Comparison of ENCODE assay signal across 9 mouse cellular contexts in the genomic region with DNA sequence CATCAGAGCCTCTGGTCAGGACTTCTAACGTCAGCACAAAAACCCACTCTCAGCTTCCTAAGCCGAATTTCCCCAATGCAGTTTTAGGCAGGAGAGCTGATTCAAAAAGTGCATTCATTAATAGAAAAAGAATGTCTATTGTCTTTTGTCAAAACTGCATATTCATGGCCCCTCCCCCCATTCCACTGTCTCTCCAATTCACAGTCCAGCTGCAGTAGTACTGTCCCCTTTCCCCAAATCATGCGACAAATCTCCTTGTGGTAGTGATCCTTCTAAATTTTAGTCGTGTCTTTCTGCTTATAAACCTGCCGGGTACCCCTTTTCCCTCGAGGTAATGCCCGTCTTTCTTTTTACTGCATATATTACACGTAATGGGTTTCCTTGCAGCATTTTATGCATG. TPM values are rescaled to one million over a fixed set of nuclear protein-coding genes. Genes with fewer than 3 reads are reported as not detected.
DNase-seq lines count a peak whose midpoint lies in the region; ATAC-seq and TF ChIP-seq lines count a peak whose summit lies in the region.
"Had no signal": no experiment of that assay in that cellular context is flagged by ENCODE, and none has a peak within 500 bp of the region (broad histone marks: within the 10 kb centered on the region; RNA-seq: fewer than 3 reads in every experiment).

No protein-coding gene starts in this region.

- H3K4me3 ChIP-seq in limb, embryonic 12.5 days (replicated peaks), result no peak overlapping the region
- no peak overlapping the region for H3K4me3 ChIP-seq in limb, embryonic 10.5 days
- no peak overlapping the region for H3K4me3 ChIP-seq in embryonic facial prominence, embryonic 13.5 days
- peak overlapping the region; percentile 29 for H3K4me3 ChIP-seq in hindbrain, embryonic 13.5 days
- peak overlapping the region; percentile 24 for H3K4me3 ChIP-seq in midbrain, postnatal 0 days (ENCODE audit: low read depth, low read length)
- H3K4me3 ChIP-seq in lung, postnatal 0 days (ENCODE audit: low read depth, low read length), result no peak overlapping the region

- H3K27ac ChIP-seq in limb, embryonic 12.5 days, result no peak overlapping the region
- H3K27ac ChIP-seq in limb, embryonic 10.5 days, result no peak overlapping the region
- no peak overlapping the region for H3K27ac ChIP-seq in embryonic facial prominence, embryonic 13.5 days
- 0 out of 2 replicates have a peak overlapping the region, but pooled peaks have one; percentile 75 for H3K27ac ChIP-seq in hindbrain, embryonic 13.5 days
- 0 out of 2 replicates have a peak overlapping the region, but pooled peaks have one; percentile 7 for H3K27ac ChIP-seq in midbrain, postnatal 0 days (ENCODE audit: low read depth, low read length)
- no peak overlapping the region for H3K27ac ChIP-seq in lung, postnatal 0 days (ENCODE audit: low read length)

- H3K4me2 ChIP-seq in limb, embryonic 12.5 days, result peak overlapping the region; percentile 42
- peak overlapping the region; percentile 46; the same call in 1 of the 2 replicates for H3K4me2 ChIP-seq in embryonic facial prominence, embryonic 13.5 days
- peak overlapping the region; percentile 54 for H3K4me2 ChIP-seq in hindbrain, embryonic 13.5 days
- peak overlapping the region; percentile 49 for H3K4me2 ChIP-seq in midbrain, postnatal 0 days (ENCODE audit: low read depth, low read length, poor library complexity, severe bottlenecking)
- H3K4me2 ChIP-seq in lung, postnatal 0 days (replicated peaks; ENCODE audit: low read depth, low read length), result no peak overlapping the region

- DNase-seq in limb, embryonic 10.5 days (ENCODE audit: low spot score), result no peak
- no peak for DNase-seq in midbrain, postnatal 0 days (ENCODE audit: low spot score)
- no peak for DNase-seq in right cerebral cortex, postnatal 36 days (ENCODE audit: low spot score in 2 of 2)
- no peak for DNase-seq in adrenal gland, postnatal 10 days
- DNase-seq in lung, postnatal 0 days (ENCODE audit: low spot score), result no peak

- peaks cover 9% of the 10 kb centered on the region; the same call in 1 of the 2 replicates for H3K4me1 ChIP-seq in limb, embryonic 12.5 days (replicated peaks)
- H3K4me1 ChIP-seq in limb, embryonic 10.5 days, result peaks cover 14% of the 10 kb centered on the region
- peaks cover 7% of the 10 kb centered on the region; the same call in 1 of the 2 replicates for H3K4me1 ChIP-seq in embryonic facial prominence, embryonic 13.5 days
- H3K4me1 ChIP-seq in hindbrain, embryonic 13.5 days (replicated peaks), result peaks cover 18% of the 10 kb centered on the region
- H3K4me1 ChIP-seq in midbrain, postnatal 0 days (ENCODE audit: insufficient read depth, low read length), result no peaks in the 10 kb centered on the region; the same call in 1 of the 2 replicates
- no peaks in the 10 kb centered on the region for H3K4me1 ChIP-seq in lung, postnatal 0 days (ENCODE audit: insufficient read depth, low read depth, low read length)

- no peak for ATAC-seq in limb, embryonic 12.5 days (ENCODE audit: insufficient number of reproducible peaks, insufficient read depth, low FRiP score, low TSS enrichment, low read depth)
- ATAC-seq in embryonic facial prominence, embryonic 13.5 days (ENCODE audit: insufficient number of reproducible peaks, insufficient read depth, low FRiP score, low TSS enrichment, low read depth), result no peak
- ATAC-seq in hindbrain, embryonic 13.5 days (ENCODE audit: low FRiP score), result no peak
- no peak for ATAC-seq in midbrain, postnatal 0 days (ENCODE audit: low FRiP score)
- no peak for ATAC-seq in lung, postnatal 0 days

- H3K36me3 ChIP-seq in limb, embryonic 12.5 days, result peaks cover 42% of the 10 kb centered on the region
- H3K36me3 ChIP-seq in limb, embryonic 10.5 days, result peaks cover 46% of the 10 kb centered on the region
- H3K36me3 ChIP-seq in embryonic facial prominence, embryonic 13.5 days, result peaks cover 41% of the 10 kb centered on the region
- H3K36me3 ChIP-seq in hindbrain, embryonic 13.5 days, result peaks cover 32% of the 10 kb centered on the region
- peaks cover 15% of the 10 kb centered on the region for H3K36me3 ChIP-seq in midbrain, postnatal 0 days (ENCODE audit: insufficient read depth, low read length)
- peaks cover 26% of the 10 kb centered on the region for H3K36me3 ChIP-seq in lung, postnatal 0 days (ENCODE audit: insufficient read depth, low read length)

- H3K9ac ChIP-seq in limb, embryonic 12.5 days (replicated peaks), result no peak overlapping the region
- H3K9ac ChIP-seq in embryonic facial prominence, embryonic 13.5 days, result no peak overlapping the region
- 0 out of 2 replicates have a peak overlapping the region, but pooled peaks have one; percentile 63 for H3K9ac ChIP-seq in hindbrain, embryonic 13.5 days
- 0 out of 2 replicates have a peak overlapping the region, but pooled peaks have one; percentile 37 for H3K9ac ChIP-seq in midbrain, postnatal 0 days (replicated peaks; ENCODE audit: low read length, poor library complexity, severe bottlenecking)
- no peak overlapping the region for H3K9ac ChIP-seq in lung, postnatal 0 days (replicated peaks; ENCODE audit: low read depth)
- H3K9ac ChIP-seq: liver, postnatal 0 days had no signal

- H3K27me3 ChIP-seq in limb, embryonic 12.5 days, result no peaks in the 10 kb centered on the region
- no peaks in the 10 kb centered on the region for H3K27me3 ChIP-seq in limb, embryonic 10.5 days (ENCODE audit: low read depth, poor library complexity, severe bottlenecking)
- H3K27me3 ChIP-seq in embryonic facial prominence, embryonic 13.5 days, result no peaks in the 10 kb centered on the region
- no peaks in the 10 kb centered on the region for H3K27me3 ChIP-seq in hindbrain, embryonic 13.5 days
- H3K27me3 ChIP-seq in midbrain, postnatal 0 days (ENCODE audit: insufficient read depth, low read length), result no peaks in the 10 kb centered on the region
- H3K27me3 ChIP-seq in lung, postnatal 0 days (replicated peaks; ENCODE audit: insufficient read depth, low read length), result no peaks in the 10 kb centered on the region

- TF ChIP-seq CTCF in midbrain, postnatal 0 days (IDR thresholded peaks at IDR 0.05), result no peak
- TF ChIP-seq CTCF in lung, postnatal 0 days (IDR thresholded peaks at IDR 0.05), result no peak

- no peak for TF ChIP-seq EP300 in lung, postnatal 0 days (IDR thresholded peaks at IDR 0.05)

- H3K9me3 ChIP-seq in limb, embryonic 12.5 days, result no peaks in the 10 kb centered on the region
- no peaks in the 10 kb centered on the region for H3K9me3 ChIP-seq in limb, embryonic 10.5 days (replicated peaks)
- H3K9me3 ChIP-seq in embryonic facial prominence, embryonic 13.5 days, result no peaks in the 10 kb centered on the region
- H3K9me3 ChIP-seq in hindbrain, embryonic 13.5 days, result no peaks in the 10 kb centered on the region
- H3K9me3 ChIP-seq in midbrain, postnatal 0 days (ENCODE audit: low read length), result no peaks in the 10 kb centered on the region
- H3K9me3 ChIP-seq in lung, postnatal 0 days (ENCODE audit: low read length), result no peaks in the 10 kb centered on the region

- 68% methylated on average over 8 of the region's 8 CpGs for WGBS in limb, embryonic 12.5 days
- WGBS in limb, embryonic 10.5 days, result 70% methylated on average over 8 of the region's 8 CpGs
- 62% methylated on average over 8 of the region's 8 CpGs for WGBS in embryonic facial prominence, embryonic 13.5 days
- 49% methylated on average over 8 of the region's 8 CpGs for WGBS in hindbrain, embryonic 13.5 days
- WGBS in midbrain, postnatal 0 days, result 40% methylated on average over 8 of the region's 8 CpGs
- 67% methylated on average over 8 of the region's 8 CpGs for WGBS in lung, postnatal 0 days

RNA-seq across cellular contexts. Expression of gene Slc2a1, which starts 30.3 kb away (rescaled TPM):
- 98.1 and 100 TPM in 2 replicates for polyA plus RNA-seq in limb, embryonic 12.5 days (2016; fragmentation: Nextera tagmentation; extraction: Ambion mirVana)
- 110 and 139 TPM in 2 replicates for polyA plus RNA-seq in limb, embryonic 10.5 days (2016; fragmentation: Nextera tagmentation; extraction: Ambion mirVana)
- polyA plus RNA-seq in embryonic facial prominence, embryonic 13.5 days (2015; fragmentation: Nextera tagmentation; extraction: Ambion mirVana), result 116 and 123 TPM in 2 replicates
- 94.4 and 96.5 TPM in 2 replicates for polyA plus RNA-seq in hindbrain, embryonic 13.5 days (2015; fragmentation: Nextera tagmentation; extraction: Ambion mirVana)
- 85.1 and 104 TPM in 2 replicates for total RNA-seq in midbrain, postnatal 0 days (2014; rRNA removed)
- polyA plus RNA-seq in midbrain, postnatal 0 days (2015; fragmentation: Nextera tagmentation; extraction: Ambion mirVana), result 43.1 and 46.4 TPM in 2 replicates
- 10 to 100 TPM in 1 of 2 experiments, 1 to 10 TPM in 1; 9.1 to 12.9 TPM for total RNA-seq in adrenal gland, postnatal 10 days (2021)
- polyA plus RNA-seq in lung, postnatal 0 days (2015; fragmentation: Nextera tagmentation; extraction: Ambion mirVana), result 16.7 and 20.4 TPM in 2 replicates

RNA-seq across cellular contexts. Expression of gene Zfp691, which starts 35.2 kb away (rescaled TPM):
- polyA plus RNA-seq in limb, embryonic 12.5 days (2016; fragmentation: Nextera tagmentation; extraction: Ambion mirVana), result 8.4 and 8.7 TPM in 2 replicates
- 10.1 and 10.3 TPM in 2 replicates for polyA plus RNA-seq in limb, embryonic 10.5 days (2016; fragmentation: Nextera tagmentation; extraction: Ambion mirVana)
- polyA plus RNA-seq in embryonic facial prominence, embryonic 13.5 days (2015; fragmentation: Nextera tagmentation; extraction: Ambion mirVana), result 7.3 and 8.5 TPM in 2 replicates
- 7.4 and 7.6 TPM in 2 replicates for polyA plus RNA-seq in hindbrain, embryonic 13.5 days (2015; fragmentation: Nextera tagmentation; extraction: Ambion mirVana)
- 2.3 and 4.1 TPM in 2 replicates for total RNA-seq in midbrain, postnatal 0 days (2014; rRNA removed)
- polyA plus RNA-seq in midbrain, postnatal 0 days (2015; fragmentation: Nextera tagmentation; extraction: Ambion mirVana), result 2.5 and 3.3 TPM in 2 replicates
- 10 to 100 TPM; 13.5 to 15.9 TPM for total RNA-seq in adrenal gland, postnatal 10 days (2021)
- 4.6 and 5.8 TPM in 2 replicates for polyA plus RNA-seq in lung, postnatal 0 days (2015; fragmentation: Nextera tagmentation; extraction: Ambion mirVana)

RNA-seq across cellular contexts. Expression of gene Ermap, which starts 51.0 kb away (rescaled TPM):
- 6.4 and 7.3 TPM in 2 replicates for polyA plus RNA-seq in limb, embryonic 12.5 days (2016; fragmentation: Nextera tagmentation; extraction: Ambion mirVana)
- polyA plus RNA-seq in limb, embryonic 10.5 days (2016; fragmentation: Nextera tagmentation; extraction: Ambion mirVana), result 6.8 and 7.7 TPM in 2 replicates
- polyA plus RNA-seq in embryonic facial prominence, embryonic 13.5 days (2015; fragmentation: Nextera tagmentation; extraction: Ambion mirVana), result 2.6 and 5.4 TPM in 2 replicates
- 1.1 and 1.2 TPM in 2 replicates for polyA plus RNA-seq in hindbrain, embryonic 13.5 days (2015; fragmentation: Nextera tagmentation; extraction: Ambion mirVana)
- total RNA-seq in midbrain, postnatal 0 days (2014; rRNA removed), result 0.33 and 2.5 TPM in 2 replicates
- 0.31 and 0.93 TPM in 2 replicates for polyA plus RNA-seq in midbrain, postnatal 0 days (2015; fragmentation: Nextera tagmentation; extraction: Ambion mirVana)
- 1 to 10 TPM; 4.9 to 7.5 TPM for total RNA-seq in adrenal gland, postnatal 10 days (2021)
- polyA plus RNA-seq in lung, postnatal 0 days (2015; fragmentation: Nextera tagmentation; extraction: Ambion mirVana), result 1.9 and 2.2 TPM in 2 replicates

RNA-seq across cellular contexts. Expression of gene Svbp, which starts 56.3 kb away (rescaled TPM):
- 179 and 182 TPM in 2 replicates for polyA plus RNA-seq in limb, embryonic 12.5 days (2016; fragmentation: Nextera tagmentation; extraction: Ambion mirVana)
- 115 and 133 TPM in 2 replicates for polyA plus RNA-seq in limb, embryonic 10.5 days (2016; fragmentation: Nextera tagmentation; extraction: Ambion mirVana)
- polyA plus RNA-seq in embryonic facial prominence, embryonic 13.5 days (2015; fragmentation: Nextera tagmentation; extraction: Ambion mirVana), result 199 and 212 TPM in 2 replicates
- 244 and 245 TPM in 2 replicates for polyA plus RNA-seq in hindbrain, embryonic 13.5 days (2015; fragmentation: Nextera tagmentation; extraction: Ambion mirVana)
- 66.3 and 83.1 TPM in 2 replicates for total RNA-seq in midbrain, postnatal 0 days (2014; rRNA removed)
- 196 and 200 TPM in 2 replicates for polyA plus RNA-seq in midbrain, postnatal 0 days (2015; fragmentation: Nextera tagmentation; extraction: Ambion mirVana)
- 10 to 100 TPM; 24.6 to 27.8 TPM for total RNA-seq in adrenal gland, postnatal 10 days (2021)
- 99.9 and 101 TPM in 2 replicates for polyA plus RNA-seq in lung, postnatal 0 days (2015; fragmentation: Nextera tagmentation; extraction: Ambion mirVana)

Comparison
In these comparisons a context has a peak if more than half of its experiments do, and no peak if none do; other contexts are left out.
1. H3K27ac ChIP-seq: peak in hindbrain, embryonic 13.5 days (single experiment) and midbrain, postnatal 0 days (single experiment); none in limb, embryonic 12.5 days (single experiment), limb, embryonic 10.5 days (single experiment), embryonic facial prominence, embryonic 13.5 days (single experiment) and lung, postnatal 0 days (single experiment).
2. H3K4me3 ChIP-seq: peak in hindbrain, embryonic 13.5 days (single experiment) and midbrain, postnatal 0 days (single experiment); none in limb, embryonic 12.5 days (single experiment), limb, embryonic 10.5 days (single experiment), embryonic facial prominence, embryonic 13.5 days (single experiment) and lung, postnatal 0 days (single experiment).
3. H3K9ac ChIP-seq: peak in hindbrain, embryonic 13.5 days (single experiment) and midbrain, postnatal 0 days (single experiment); none in limb, embryonic 12.5 days (single experiment), embryonic facial prominence, embryonic 13.5 days (single experiment) and lung, postnatal 0 days (single experiment).